Mouse (Mus musculus): ENCODE measurements around the gene Nkd1.

Nkd1 gene

DNA sequence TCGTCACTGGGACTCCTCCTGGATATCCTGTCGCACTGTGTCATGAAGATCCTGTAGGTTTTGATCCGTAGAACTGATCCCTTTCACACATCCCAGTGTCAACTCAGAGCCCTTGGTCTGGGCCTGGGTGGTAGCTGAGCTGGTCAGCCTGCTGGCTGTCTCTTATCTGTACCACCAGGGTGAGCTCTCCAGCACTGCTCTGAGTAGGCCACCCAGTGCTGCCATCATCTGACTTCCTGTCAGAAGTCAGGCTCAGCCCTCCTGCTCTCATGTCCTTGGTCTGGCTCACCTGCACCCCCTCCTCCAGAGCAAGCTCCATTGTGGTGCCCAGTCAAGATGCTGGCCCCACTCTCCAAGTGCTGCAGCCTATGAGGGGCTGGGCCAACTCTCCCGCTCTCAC is 18.8 kb downstream of the Nkd1 start:
- no peak for DNase-seq

DNA sequence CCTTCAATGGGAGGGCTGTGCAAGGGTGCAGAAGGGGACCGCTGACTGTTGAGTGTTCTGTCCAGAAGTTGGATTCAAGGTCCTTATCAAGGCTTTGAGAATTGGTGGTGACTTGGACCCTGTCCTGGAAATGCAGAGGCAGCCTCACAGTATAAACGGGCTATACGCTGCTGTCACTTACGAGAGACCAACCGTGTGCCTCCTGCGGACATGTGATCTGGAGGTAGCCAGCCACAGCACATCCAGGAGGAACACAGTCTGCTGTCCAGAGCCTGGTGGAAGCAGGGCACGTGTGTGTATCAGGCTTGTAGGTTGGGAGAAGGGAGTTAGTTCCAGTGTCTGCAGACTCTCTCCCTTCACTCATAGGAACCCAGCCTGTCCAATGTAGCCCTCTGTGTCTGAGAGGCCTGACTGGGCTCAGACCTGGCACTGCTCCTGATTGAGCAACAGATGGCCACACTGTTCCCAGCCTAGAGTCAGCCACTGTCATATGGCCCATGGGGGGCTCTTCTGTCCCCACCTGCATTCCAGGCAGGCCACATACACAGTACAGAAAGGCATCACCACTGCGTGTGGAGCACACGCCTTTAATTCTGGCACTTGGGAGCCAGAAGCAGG is 21.6 kb downstream of the Nkd1 start:
- no peak for DNase-seq

DNA sequence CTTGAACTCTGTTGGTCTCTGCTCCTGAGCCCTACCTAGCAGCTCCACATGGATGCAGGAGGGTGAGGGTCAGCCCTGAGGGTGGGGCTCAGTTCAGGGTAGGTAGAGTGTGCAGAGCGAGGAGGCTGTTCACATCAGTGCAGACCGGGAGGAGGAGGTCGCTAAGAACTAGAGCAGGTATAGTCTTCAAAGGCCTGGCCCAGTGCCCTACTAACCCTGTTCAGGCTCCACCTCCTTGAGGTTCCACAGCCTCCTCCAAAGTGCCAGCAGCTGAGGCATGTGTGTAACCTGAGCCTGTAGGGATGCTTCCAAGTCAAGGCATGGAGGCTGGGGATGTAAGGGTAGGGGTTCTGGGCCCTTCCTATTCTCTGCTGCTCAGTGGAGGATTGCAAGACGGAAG is 23.5 kb downstream of the Nkd1 start:
- DNase-seq: no peak

DNA sequence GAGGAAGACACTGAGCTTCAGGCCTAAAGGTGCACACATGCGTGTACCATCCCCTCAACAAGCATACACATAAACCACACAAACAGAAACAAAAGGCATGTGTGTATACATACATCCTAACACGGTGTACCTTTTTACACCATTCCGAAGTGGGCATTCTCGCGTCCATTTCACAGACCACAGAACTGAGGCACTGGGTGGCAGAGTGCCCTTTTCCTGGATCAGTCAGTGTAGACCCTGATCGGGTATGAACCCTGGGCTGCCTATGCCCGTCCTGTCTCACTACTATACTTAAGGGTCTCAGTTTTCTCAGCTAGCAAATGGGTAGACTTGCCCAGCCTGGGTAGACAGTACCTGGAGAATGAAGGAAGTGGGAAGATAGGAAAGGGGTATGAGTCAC is 24.3 kb downstream of the Nkd1 start:
- no peak for DNase-seq

DNA sequence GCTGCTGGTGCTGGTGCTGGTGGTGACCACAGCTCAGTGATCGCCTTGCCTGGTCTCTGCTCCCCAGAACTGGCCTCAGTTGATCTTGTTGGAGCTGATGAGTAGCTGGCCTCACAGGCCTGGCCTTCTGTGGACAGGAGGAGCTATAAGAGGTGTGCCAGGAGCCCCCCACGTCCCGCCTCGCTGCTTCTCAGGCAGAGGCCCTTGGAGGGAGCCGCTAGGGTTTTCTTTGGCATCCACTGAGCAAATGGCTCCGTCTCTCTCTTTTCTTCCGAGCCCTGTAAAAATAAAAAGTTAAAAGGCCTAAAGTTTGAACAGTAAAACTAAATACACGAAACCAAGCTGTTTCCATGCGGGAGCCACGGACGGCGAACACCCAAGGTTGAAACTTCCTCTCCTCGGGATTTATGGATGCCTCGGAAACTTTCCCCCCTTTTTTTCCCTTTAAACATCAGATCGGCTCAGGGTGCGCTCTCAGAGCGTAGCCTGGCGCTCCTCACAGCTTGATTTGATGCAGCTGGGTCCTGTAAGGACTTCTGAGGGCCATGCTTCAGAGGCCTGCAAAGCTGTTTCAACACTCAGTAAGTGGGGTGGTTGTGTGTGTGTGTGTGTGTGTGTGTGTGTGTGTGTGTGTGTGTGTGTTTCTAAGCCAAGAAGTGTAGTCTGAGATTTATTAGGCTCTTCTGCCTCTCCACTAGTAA is 25.0 kb downstream of the Nkd1 start:
- no peak for DNase-seq

DNA sequence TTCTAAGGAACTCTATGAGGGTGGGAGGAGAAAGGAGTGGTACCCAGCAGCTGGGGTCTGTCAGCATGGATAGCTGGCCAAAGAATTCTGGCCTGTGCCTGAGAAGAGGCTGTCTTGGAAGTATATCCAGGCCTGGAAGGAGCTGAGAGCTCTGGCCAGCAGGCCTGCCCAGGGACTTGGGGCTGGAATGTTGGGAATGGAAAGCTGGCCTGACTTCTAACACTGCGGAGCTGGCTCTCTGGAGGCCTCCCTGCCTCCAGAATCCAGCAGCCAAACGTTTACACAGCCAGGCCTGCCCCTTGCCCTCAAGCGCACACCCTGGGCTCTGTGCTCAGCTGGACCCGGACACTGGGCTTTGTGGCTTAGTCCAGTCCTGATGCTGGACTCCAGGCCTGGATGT is 34.5 kb downstream of the Nkd1 start:
- no peak for DNase-seq

DNA sequence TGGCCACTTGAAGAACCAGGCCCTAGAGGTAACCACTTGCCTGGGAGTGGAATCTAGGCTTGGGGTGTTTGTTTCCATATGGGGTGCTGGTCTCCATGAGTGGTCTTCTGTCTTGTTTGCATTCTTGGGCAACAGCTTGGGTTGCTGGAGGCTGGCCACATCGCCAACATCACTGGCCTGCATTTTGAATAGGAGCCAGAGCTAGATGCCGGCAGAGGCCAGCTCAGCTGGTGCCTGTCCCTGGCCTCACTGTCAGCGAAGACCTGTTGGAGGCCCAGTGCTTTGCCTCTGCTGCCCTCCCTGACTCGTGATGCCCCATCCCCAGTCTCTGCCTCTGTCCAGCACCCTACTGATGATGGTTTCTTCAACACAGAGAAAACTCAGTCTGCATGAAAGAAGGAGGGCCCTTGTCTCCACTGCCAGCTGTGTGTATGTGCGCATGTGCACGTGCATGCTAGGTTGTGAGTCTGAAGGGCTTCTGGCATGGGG is 38.9 kb downstream of the Nkd1 start:
- DNase-seq: no peak

DNA sequence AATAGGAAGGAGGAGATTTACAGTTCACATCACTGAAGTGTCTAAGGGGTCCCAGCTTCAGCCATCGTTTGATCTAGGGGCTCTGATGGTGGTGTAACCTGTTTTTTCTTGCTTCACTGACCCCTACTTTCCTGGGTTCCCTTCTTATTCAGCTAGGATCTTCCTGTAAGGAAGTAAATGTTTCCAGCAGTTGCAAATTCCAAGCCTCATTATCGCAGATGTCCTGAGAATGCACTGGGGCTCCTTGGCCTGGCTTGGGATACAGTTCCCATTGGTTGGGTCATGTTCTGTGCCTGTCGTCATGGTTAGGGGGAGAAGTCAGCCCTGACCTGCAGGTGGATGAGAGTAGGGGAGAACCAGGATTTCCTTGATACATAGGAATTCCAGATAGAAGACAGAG is 40.2 kb downstream of the Nkd1 start:
- DNase-seq: no peak

DNA sequence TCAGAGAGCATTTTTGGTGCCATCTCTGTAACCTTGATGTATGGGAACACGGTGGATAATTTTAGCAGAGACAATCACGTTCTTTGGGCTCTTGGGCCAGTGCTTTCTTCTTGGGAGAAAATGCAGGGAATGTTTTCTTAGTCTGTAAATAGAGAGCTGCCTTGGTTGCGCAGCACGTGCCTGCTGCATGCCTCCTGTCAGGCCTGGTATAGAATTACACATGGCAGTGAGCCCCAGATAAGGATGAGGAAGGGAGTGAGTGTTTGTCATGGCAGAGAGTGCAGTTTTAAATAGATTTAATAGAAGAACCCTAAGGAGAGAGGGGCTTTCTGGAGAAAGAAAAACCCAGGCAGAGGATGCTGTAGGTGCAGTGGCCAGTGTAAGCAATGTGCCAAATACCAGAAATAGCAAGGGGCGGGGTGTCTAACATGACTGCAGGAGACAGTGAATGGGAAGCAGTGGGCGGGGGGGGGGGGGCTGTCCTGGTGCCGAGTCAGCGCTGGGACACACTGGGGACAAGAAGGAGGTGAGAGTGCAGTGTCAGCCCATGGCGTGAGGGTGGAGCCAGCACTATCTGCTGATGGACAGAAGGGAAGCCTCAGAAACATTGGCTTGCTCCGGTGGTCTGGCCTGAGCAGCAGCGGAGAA is 43.2 kb downstream of the Nkd1 start:
- DNase-seq: no peak

DNA sequence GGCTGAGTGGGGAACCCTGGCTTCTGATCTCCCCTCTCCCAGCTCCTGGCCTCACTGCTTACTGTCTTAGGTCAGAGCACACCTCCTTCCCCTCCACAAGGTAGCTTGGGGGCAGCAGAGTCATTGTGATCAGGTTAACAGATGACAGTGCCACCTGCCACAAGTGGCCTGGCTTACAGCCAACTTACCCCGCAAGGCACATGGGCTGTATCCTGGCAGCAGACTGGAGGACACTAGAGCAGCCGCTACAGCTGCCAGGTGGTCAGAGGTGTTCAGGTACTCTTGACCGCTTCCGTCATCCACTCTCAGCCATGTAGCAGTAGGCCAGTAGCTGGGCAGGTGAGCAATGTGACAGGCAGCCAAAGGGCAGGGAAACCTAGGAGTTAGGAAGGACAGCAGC is 45.0 kb downstream of the Nkd1 start:
- no peak for DNase-seq

DNA sequence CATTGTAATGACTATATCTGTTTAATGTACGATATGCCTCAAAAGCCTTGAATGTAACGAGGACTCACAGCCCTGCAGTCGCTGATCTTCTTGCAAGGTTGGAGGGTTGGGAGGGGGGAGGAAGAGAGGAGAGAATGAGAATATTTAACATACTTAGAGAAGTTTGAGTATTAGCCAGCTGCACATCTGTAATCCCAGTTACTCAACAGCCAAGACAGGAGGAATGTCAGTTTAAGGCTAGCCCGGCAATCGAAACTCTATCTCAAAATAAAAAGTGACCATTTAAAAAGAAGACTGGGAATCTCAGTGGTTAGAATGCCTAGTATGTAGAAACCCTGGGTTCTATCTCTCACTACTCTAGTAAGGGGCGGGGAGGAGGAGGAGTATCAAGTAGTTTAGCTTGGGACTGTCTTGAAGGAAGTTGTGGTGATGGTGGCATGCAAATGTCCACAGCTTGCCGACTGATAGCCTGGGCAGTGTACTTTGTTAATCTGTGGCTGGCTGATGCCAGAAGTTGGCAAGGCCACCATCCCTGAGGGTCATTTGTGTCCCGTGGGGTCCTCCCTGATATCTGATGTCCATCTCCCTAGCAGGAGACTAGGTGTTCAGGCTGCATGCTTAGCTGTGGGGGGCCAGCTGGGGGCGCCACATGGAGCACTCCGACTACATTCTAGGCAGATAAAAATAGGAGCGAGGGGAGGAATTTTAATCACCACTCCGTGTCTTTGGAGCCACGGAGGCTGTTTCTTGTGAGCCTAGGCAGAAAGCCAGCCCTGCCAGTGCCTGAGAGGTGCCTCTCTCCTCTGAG is 46.4 kb downstream of the Nkd1 start:
- peak; percentile 75 for DNase-seq

DNA sequence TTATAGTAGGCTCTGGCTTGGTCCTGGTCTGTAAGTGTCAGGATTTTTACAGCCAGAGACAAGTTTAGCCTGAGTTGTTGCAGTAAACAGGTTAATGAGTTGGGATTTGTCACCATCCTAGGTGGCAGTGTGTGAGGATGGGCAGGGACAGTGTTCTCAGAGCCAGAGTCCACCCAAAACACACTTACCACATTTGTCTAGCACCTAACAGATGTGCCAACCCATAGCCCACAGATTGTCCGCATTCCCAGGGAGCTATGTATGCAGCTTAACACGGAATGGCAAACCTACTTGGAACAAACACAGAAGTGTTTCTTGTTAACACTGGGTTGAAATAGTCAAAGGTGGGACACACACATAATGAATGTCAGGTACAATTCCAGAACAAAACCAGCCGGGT is 47.1 kb downstream of the Nkd1 start:
- no peak for DNase-seq

DNA sequence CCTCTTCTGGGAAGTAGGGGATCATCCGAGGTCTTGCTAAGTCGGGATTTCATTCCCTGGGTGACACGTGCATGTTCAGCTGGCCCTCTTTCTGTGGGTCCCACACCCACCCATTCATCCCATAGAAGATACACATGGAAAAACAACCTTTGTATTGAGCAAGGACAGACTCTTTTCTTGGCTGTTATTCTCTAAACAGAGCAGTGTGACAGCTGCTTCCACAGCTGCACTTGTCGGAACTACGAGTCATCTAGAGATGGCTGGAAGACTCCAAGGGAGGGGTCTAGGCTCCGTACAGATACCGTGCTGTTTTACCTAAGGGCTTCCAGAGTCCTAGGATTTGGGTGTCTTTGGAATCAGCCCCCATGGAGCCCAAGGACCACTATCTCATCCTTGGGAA is 48.2 kb downstream of the Nkd1 start:
- DNase-seq: no peak

DNA sequence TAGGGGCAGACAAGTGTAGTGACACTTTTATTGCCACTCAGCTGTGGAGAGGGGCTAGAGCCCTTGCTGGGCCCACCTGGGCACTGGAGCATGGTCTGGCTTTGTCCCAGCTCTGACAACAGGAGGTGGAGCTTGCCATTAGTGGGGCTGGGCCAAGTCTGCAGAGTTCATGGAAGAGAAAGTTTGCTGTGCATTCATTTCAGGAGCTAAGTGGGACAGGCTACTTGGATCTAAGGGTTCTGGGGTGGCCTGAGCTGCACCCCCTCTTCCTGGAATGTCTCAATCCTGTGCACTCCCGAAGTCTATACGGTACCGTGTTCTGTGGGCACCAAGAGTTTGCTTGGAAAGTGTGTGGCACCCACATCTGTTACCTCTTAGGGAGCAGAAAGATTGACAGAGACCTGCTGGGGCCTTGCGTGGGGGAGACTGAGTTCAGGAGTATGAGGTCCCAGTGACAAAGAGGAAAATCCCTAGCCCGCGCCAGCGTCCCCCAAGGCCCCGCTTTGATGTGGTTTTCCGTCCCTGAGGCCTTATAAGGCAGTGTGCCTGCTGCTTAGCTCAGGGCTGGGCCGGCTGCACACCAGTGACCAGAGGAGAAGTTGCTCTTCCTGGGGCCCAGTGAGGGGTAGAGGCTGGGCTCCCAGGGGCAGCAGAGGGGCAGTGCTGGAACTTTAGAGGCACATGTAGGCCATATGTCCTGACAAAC is 49.3 kb downstream of the Nkd1 start:
- no peak for DNase-seq

DNA sequence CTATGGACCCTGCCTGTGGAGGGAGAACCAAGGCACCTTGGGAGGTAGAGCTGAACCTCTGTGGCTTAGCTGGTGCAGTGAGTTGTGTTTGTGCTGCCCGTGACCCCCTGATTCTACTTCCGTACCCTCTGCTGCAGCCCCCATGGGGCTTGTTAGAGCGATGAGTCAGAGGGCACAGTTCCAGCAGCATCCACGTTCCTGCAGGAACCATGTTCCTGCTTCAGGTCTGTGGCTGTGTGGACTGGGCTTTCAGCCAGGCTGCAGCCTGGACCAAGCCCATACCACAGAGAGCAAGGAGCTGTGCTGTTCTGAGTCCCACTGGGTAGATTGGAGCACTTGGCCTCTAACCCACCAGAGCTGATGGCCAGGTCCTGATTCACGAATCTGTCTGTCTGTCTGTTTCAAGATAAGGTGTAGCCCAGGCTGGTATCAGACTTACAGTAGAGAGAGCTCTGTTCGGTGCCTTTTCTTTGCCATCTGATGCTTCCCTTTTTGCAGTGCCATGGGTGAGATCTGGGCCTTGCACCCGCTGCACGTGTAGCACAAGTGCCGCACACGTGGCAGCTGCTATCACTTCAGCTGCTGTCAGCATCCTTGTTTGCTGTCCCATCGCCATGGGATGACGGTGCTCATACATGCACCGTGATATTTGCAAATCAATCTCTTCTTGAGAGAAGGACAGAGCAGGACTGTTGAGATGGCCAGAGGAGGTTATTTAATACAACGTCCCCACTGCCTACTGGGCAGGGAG is 50.5 kb downstream of the Nkd1 start:
- no peak for DNase-seq

DNA sequence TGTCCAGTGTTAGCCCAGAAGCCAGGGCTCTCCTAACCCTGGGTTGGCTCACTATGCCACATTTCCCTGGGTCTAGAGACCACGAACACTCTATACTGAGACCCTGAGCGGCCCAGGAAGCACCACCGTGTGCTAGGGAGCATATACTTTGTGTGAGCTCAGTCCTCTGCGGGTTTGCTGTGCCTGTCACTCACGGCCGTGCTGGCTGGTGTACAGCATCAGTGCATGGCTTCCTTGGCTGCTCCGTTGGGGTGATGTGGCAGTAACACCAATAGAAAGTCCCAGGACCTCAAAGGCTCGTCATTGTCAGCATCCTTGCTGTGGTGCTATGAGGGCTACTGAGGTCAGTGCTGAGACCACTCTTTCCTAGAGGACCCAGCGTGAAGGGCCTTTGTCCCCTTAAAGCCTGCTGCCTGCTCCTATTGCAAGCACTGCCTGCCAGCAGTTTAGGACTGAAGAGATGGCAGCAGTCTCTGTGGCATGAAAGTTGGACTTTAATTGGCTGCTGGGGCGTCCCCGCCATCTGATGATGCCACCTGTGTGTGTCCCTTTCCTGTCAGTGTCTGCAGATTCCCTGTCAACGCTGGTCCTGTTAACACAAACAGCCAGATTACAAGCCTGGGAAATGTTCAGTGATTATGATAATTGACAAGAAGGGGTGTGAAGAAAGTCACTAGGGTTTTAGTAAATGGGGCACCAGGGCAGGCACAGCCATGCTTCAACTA is 51.2 kb downstream of the Nkd1 start:
- no peak for DNase-seq

DNA sequence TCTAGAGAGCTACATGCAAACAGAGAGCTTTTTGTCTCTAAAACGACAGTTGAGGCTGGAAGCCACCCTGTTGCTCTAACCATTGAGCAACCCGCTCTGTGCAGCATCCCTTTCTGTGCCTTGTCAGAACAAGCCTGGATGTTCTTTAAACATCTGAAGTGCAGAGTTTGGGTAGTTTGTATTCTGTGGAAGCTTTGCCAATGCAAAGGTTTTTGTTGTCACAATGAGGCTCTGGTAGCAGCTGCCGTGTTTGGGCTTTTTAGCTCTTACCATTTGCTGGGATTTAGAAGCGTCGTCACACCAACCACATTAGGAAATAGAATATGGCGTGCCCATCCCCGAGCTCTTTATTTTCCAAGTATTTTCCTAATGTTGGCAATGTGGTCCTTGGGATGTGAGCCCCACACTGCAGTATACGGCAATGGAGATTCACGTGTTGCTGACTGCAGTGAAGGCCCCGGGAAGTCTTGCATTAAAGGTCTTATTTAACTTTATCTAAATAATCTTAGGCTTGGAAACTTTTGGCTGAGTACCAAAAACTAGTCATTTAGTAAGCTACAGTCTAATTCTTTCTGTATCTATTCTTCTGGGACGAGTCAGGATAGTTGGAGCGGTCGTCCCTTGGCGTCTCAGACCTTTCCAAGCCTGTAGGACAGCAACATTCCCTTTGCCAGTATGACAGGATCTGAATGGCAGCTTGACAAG is 51.9 kb downstream of the Nkd1 start:
- DNase-seq: no peak

DNA sequence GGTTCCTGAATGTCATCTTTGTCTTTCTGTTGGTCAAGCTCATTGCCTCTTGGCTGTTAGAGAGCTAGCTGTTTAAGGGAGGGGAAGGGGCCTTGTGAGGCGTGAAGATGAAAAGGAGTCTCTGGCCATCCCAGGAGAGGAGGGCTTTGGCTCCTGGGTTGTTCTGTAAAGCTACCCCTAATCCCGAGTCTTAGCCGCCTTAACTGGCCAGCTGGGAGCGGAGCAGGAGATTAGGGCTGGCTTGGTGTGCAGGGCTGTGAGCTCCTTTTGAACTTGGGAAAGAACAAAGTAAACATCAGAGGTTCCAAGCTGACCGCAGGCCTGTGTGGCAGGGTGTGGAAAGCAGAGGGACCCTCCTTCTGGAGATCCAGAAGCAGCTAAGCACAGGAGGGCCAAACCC is 53.8 kb downstream of the Nkd1 start:
- DNase-seq: no peak

DNA sequence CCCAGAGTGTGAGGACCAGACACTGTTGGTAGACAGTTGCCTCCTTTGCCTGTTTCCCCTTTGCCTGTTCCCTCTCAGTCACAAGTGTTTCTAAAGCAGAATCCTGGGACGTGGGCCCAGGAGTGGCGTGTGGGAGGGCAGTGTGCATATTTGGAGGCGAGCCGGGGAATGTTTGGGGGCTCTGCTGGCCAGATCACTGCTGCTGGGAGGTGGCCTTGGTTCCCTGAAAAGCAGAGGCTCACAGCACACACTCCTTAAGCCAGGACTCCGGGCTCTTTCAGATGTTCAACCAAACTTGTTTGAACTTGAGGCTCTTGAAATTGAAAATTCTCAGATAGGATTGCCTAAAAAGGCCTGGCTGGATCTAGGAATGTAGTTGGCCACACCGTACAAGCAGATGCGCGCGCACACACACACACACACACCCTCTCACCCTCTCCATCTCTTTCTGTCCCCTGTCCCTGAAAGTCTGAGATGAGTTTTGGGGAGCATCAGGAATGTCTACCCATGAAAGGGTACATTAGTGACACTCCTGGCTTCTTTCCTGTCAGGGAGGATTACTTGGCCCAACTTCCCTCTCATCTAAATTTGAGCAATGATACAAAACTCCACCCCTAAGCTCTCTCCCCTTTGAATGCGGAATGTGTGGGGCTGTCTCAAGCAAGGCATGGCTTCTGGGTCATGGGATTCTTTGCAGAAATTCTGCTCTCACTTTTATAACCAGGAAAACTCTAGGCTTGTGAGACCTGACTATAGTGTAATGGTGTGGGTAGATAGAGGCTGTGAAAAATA is 55.4 kb downstream of the Nkd1 start:
- DNase-seq: peak; percentile 47

DNA sequence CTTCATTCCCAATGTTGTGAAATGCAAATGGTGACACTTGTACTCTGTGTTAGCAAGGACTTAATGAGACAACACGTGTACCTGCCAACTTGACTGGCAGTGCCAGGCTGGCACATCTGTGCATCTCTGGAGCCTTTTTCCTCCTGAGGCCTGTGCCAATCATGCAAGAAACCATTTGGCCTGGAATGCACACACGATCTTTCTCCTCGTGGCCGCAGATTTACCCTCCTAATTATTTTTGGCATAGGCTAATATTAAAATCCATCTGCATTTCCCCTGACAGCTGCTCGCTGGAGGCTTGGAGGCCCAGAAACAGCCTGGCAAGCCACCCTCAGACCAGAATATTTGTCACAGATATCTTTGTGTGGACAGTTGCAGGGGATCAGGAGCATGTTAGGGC is 56.5 kb downstream of the Nkd1 start:
- no peak for DNase-seq
